Mouse (Mus musculus): ENCODE measurements around the gene Camta1. TPM values are rescaled to one million over a fixed set of nuclear protein-coding genes. Genes with fewer than 3 reads are reported as not detected.

Camta1 gene
- total RNA-seq, 2 experiments from 2014 or later = 51.1 to 60.0 TPM

DNA sequence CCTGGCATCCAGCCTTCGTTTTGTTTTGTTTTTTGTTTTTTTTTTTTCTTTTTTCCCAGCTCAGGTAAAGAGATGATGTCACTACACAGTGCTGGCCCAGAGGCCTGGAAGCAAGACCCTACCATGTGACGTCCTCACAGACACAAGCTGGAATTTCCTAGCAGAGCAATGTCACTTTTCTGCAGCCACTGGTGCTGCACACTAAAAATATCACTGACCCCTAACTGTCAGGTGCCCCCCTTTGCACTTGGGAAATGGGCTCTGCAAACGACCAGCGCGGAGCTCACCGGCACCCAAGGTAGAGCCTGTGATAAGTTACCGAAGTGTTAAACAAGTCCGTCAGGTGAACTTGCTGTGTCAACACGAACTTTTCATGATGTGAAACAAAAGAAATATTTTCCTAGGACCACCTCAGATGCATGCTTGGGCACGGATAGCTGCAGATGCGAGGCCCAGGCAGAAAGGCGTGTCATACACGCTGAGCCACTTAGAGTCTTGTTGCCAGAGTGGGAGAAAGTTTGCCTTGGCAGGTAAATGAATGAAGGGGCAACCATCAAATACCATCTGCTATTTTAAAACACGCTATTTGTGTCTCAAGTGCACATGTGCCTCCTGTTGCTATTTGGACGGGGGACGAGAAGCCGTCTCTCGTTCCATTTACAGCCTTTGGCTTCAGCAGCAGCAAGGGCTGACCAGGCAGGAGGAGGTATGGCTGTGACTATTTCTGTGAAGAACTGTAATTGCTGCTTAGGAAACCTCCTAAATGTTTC lies 765.2 kb downstream of the Camta1 start:
- DNase-seq (ENCODE audit: low spot score in 2 of 2) = no peak

DNA sequence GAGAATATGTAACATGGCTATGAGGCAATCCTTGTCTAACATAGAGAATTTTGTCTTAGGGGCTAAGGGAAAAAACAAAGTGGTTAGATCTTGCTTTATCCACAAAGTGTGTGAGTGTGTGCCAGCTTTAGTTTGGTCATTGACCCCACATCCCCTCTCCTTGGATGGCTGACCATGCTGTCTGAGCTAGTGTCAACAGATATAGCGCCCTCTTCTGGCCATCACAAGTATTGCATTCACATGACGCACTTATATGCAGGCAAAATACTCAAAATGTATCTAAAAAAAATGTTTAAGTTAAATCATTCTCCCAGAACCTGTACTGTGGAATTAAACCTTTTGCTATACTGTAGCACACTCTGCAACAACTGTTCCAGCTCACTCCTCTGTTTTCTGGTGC lies 766.5 kb downstream of the Camta1 start:
- DNase-seq (ENCODE audit: low spot score in 2 of 2) = no peak

DNA sequence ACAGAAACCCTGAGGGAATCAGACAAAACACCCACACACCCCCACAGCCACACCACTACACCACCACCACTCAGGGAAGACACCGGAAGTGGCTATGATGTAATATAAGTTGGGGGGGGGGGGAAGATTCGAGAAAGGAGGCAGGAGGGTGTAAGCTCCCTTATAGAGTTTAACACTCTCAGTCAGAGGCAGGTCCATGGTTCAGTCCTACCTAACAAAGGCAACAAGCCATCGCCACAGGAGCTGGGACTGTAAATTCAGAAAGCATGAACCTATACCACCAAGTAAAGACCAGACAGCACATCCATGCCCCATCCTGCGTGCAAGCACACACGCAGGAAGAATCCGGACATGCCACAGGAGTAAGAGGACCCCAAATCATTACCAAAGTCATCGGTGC lies 772.4 kb downstream of the Camta1 start, which contains the start of gene Gm13090:
Gene Gm13090, plus strand, starts transcription at position 301 of the 400 bp plus-strand sequence.
- no peak for DNase-seq (ENCODE audit: low spot score in 2 of 2)

DNA sequence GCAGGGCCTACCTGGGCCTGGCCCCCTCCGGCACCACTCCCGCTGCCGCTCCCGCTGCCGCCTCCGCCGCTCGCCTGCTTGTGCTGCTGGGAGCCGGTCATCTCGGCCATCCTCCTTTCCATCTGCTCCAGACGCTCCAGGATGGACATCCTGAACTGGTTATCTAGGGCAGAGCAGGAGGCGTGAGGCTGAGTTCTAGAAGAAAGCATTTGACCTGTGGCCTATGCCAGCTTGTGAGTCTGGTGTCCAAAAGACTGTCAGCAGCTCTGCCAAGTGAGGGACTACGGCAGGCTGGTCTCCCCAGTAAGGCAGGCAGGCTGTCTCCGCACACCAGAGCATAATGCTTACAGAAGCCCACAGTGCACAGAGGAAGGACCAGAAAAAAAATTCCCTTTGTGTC lies 772.9 kb downstream of the Camta1 start:
- no peak for DNase-seq (ENCODE audit: low spot score in 2 of 2)

DNA sequence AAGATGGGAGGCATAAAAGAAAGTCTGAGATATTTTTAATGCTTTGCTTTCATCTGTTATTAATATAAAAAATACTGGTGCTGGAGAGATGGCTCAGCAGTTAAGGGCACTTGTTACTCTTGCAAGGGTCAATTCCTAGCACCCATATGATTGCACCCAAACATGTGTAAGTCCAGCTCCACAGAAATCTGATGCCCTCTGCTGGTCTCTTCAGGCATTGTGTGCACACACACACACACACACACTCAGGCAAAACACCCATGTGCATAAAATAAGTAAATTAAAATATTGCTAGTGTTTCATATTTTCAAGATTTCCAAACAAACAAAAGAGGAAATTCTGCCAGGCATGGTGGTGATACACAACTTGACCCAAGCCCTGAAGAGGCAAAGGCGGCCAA lies 774.3 kb downstream of the Camta1 start:
- no peak for DNase-seq (ENCODE audit: low spot score in 2 of 2)

DNA sequence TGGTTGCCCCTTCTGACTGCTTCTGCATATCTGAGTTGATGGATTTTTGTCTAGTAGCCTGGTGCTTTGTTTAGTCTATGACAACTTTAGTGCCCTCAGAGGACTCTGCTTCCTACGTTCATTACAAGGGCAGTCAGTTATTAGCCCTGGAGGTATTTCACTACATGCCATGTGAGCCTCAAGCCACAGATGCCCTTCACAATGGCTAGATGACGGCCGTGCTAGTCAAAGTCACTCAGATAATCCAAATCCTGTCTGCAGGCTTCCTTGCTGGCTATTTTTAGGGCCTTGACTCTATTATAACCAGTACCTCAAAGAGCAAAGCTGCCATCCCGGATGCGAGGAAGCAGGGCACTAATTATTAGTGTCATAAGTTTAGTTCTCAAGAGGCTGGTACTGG lies 778.6 kb downstream of the Camta1 start:
- DNase-seq (ENCODE audit: low spot score in 2 of 2) = no peak

DNA sequence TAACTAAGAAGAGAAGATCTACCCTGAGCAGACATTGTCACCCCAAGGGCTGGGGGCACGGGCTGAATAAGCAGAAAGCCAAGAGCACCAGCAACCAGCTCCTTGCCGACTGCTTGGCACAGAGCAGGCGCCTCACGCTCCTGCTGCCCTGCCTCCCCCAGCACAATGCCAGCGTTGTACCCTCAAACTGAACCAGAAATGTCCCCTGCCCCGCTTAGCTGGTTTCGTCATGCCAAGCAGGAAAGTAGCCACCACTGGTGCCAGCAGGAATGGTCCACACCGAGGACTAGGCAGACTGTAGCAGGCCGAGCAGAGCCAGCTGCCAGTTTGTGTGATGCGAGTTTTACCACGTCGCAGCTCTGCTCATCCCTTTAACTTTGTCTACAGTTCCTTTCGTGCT lies 779.7 kb downstream of the Camta1 start:
- no peak for DNase-seq (ENCODE audit: low spot score in 2 of 2)

DNA sequence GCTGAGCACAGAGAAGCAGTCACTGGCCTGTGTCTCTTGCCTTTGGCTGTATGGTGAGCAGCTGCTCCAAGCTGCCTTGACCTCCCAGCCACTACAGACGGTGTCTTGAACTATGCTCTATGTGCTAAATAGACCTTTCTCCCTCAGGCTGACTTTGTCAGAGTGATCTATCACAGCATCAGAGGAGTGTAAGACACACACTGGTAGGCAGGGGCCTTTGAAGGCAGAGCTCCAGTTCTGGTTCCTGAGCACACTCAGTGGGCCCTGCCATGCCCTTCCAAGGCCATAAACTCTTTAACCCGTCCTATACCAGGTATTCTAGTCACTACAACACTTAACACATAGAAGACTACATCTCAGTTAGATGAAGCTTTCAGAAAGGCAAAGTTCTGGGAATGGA lies 780.3 kb downstream of the Camta1 start:
- DNase-seq (ENCODE audit: low spot score in 2 of 2) = no peak

DNA sequence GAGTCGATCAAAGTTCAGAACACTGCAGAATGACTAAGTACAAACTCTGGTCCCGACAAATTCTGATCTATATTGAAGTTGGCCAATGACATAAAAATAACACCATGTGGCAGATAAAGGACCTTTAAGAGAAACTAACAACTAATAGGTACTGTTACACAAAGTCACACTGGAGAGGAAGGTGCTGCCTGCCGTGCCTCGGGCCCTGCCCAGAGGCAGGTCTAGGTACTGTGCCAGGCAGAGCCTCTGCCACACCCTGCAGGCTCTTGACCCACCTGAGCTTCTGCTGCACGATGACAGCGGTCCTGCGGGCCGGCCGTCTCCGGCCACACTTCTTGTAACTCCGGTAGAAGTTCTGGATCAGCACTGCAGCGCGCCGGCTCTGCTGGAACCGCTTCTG lies 786.9 kb downstream of the Camta1 start:
- DNase-seq (ENCODE audit: low spot score in 2 of 2) = no peak

DNA sequence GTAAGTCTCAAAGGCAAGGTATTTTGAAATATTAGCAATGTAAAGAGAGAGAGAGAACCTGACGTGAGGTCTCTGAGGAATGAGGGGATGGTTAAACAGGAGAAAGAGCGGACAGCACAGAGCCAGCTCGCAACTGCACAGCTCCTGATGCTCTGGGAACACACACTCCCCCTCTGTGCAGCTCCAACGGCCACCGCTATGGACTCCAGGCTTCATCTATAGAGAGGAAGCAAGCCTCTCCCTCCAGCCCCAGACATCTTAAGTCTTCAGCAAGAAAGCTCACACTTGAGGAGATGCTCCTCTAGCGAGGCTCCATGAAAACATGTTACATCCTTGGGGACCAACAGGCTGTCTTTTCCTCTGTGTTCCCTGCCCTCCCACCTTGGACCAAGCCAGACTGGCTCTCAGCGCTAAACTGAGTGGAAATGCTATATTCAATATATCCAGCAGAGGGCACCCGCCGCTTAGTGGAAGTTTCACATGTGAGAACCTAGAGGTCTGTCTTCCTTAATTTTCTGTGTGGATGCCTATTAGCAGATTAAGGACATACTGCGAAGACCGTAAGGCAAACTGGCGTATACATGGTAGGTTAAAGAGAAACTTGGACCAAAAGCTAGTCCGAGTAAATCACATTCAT lies 788.5 kb downstream of the Camta1 start:
- DNase-seq (ENCODE audit: low spot score in 2 of 2) = peak; percentile 31 to 51

DNA sequence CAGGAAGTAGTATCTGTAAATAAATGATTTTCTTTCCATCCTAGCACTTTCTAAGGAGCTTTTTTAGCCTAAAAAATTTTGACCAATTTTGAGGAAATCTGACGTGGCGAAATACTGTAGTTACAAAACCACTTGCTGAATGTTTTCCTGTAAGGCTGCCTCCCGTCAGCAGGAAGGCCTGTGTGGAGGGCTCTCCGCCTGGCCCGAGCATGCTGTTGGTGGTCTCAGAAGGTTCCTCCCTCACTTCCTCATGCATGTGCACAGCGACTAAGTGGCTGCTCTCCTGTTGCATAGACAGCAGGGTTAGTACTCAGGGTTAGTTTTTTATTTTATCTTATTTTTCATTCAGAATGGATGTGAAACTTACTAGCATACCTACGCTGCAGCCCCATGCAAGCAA lies 790.7 kb downstream of the Camta1 start:
- DNase-seq (ENCODE audit: low spot score in 2 of 2) = no peak

DNA sequence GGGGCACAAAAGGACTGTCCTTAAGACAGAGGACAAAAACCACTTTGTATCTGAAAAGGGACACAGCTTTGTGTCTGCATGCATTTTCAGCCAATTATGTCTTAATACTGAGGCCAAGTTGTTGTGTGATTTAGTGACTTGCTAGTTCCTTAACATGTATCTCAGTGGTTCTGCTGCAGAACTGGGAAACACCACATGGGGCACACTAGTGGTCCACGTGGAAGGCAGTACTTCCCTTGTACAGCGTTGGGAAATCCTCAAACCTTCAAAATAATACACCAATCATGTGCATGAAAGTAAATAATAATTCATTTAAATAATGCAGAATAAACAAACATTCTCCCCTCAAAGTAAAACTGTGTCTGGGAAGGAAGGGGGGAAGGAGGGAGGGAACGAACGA lies 792.9 kb downstream of the Camta1 start:
- DNase-seq (ENCODE audit: low spot score in 2 of 2) = no peak

DNA sequence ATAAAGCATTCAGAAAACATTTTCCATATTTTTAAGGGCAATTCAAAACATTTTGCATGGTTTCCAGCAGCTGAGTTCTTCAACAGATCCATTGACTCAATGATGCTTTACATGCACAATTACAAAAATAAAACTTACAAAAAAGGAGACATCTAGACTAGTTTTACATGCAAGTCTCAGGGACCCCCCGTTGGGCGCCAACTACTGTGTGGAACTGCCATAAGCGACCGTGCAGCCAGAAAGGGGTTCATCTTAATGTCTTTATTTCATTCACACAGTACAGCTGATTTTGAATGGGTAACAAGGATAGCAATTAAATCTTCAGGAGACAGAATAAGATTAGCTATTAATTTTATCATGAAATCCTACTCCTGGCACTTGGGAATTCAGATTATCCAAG lies 802.1 kb downstream of the Camta1 start:
- no peak for DNase-seq (ENCODE audit: low spot score in 2 of 2)

DNA sequence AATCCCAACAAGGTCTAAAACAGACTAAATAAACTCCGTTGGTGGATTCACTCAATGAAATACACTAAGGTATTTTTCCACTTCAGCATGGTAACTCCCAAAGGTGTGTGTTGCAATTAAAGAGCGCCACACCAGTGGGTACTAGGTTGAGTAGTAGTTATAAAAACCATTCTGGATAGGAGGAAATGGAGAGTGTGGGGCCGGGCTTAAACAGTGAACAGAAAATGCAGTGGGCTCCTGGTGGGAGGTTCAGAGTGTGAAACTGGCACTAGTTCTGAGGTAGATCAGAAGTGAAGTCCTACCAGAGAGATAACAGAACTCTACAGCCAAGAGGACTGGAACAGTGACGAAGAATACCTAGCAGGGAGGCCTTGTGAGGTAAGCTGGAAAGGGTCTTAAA lies 803.0 kb downstream of the Camta1 start:
- DNase-seq (ENCODE audit: low spot score in 2 of 2) = no peak

DNA sequence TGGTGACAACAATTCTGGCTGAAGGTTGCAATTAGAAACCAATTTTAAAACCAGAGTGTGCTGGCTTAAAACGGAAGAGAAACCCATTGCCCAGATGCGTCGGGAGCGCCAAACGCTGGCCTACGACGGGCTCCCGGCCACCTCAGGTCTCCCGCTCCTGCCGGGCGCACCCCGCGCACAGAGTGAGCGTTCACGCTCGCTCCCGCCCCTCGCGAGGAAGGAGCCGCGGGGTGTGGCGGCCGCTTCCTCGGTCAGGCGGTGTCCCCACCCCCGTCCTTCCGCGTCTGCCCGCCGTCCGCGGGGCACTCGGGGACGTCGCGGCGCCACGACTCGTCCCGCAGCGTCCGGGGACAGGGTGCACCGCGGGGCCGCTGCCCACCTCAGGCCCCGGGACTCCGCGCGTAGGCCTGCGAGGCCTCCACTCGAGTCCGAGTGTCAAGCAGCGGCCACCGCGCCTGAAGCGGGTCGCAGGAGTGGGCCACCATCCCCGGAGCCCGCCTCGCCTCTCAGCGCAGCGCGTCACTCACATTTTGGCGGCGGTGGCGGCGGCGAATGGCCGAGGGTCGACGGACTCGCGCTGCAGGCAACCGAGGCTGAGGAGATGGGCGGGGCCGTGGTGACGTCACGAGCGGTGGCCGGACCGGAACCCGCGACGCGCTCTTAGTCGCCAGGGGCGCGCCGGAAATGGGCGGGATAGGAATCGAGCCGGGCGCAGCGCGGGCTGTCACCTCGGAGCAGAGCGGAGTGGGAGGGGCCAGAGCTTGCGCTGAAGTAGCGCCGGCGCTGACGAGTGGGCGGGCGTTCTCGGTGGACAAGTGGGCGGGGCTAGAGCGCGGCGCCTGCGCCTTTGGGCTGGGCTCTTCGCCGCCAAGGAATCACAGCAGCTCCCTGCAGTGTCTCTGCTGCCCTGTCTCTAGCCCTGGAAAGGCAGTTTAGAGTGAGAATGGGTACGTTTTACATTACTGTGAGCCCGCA lies 804.0 kb downstream of the Camta1 start, which contains the start of gene Vamp3:
Gene Vamp3, minus strand, starts transcription at position 617 of the 975 bp plus-strand sequence.
- peak; percentile 95 for DNase-seq (ENCODE audit: low spot score in 2 of 2)

DNA sequence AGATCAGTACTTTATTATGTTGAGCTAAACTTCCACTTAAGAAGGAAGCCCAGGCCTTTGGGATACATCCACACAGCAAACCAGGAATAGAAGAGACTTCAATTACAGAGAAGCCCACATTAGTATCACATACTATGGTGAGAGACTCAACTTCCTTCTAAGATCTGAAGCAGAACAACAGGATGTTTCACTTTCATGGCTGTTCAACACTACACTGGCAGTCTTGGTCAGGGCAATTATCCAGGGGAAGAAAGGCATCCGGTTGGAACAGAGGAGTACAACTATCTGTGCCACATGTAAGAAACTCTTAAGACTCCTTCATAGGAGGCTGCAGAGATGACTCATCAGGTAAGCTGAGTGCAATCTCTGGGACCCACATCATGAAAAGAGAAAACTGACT lies 810.5 kb downstream of the Camta1 start:
- no peak for DNase-seq (ENCODE audit: low spot score in 2 of 2)

DNA sequence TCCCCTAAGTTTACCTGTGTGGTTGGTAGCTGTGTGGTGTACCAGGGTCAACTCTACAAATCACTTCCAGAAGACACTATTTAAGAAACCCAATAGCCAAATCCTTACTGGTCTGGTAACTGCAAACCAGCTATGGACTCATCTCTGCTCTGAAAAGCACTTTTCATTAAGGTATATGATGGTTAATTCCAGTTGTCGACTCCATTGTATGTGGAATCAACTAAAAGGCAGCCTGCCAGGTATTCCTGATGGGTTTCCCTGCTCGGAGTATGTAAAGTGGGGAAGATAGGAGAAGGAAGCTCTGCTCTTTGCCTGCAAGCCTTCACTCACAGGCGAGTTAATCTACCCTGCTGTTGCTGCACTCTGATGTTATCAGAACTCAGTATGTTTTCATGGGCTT lies 815.2 kb downstream of the Camta1 start:
- DNase-seq (ENCODE audit: low spot score in 2 of 2) = no peak

DNA sequence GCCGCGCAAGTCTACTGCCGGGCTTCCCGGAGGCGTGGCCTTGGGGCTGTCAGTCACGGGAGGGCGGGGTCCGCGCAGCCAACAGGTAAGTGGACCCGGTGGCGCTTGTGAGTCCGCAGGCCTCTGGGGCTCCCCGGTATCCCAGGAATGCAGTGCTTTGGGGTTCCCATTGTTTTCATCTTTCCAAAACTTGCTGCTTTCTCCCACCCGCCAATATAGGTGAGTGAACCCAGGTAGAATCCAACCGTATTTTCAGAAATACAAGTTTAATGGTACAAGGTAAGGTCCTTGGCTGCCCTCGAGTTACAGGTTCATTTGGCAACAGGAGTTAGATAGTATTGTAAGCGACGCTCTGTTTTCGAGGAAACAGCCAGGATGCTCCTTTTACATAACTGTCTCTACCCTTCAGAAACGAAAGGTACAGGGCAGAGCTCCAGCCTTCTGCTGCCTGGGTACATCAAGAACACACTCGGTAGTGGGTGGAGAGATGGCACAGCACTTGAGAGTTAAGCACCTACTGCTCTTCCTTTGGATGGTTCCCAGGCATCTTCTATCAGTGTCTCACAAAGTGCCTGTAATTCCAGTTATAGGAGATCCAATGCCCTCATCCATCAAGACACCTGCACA lies 816.6 kb downstream of the Camta1 start:
- DNase-seq (ENCODE audit: low spot score in 2 of 2) = no peak

DNA sequence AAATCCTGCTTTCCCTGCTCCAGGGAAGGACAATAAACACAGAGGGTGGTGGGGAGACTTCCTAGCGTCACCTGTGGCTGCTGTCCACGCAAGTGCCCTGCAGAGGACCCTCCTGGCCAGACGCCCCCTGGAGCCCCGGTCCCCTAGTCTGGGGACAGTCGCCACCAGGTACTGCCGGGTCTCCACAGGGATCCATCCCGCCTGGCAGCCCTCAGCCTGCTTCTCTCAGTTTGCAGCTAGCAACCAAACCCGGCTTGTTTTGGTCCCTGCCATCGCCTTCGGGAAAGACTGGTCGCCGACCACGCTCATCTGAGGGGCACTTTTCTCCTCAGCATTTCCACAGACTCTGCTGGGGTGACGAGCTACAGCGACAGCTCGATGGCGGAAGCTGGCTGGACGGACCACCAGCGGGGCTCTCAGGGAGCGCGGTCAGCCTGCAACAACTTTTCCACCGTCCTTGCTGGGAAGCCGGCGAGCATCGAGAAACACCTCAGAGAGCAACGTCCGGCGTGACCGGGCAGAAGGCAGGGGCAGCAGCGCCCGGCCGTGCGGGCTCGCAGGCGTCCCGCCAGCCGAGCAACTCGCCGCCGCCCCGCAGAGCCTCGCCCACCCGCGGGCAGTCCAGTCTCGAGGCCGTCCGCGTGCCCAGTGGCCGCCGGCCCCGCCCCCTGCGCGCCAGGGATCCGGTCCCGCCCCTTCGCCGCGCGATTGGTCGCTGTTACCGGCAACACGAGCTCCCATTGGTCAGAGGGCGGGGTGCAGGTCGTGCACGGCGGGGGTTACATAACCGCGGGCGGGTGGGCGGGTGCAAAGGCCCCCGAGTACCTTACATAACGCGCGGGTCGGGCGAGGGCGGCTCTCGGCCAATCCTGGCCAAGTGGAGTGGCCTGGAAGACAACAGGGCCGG lies 817.4 kb downstream of the Camta1 start, which contains the start of gene Per3:
Gene Per3, minus strand, starts transcription at position 629 of the 907 bp plus-strand sequence.
- peak; percentile 93 to 98 for DNase-seq (ENCODE audit: low spot score in 2 of 2)

DNA sequence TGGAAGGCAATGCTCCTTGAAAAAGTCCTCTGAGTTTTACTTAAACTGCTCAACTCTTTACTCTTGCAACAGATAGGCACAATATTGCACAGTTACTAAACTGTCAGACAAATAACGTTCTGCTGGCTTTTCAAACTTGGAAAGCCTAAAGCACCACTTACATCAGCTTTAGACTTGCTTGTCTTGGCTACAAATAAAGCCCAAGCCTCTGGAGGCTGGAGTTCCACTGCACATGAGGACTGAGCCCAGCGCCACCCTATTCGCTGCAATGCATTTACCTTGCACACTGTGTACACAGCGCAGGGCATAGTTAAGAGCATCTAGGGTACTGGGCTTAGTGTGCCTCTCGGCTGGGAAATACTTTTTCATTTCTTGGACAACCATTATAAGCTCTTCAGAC lies 818.4 kb downstream of the Camta1 start:
- no peak for DNase-seq (ENCODE audit: low spot score in 2 of 2)
